Mouse (Mus musculus) frontal cortex, postnatal 36 days (tissue): ENCODE measurements around the gene Mtmr3.

Experiments
- DNase-seq, 2 experiments: peaks; one replicate each; pipeline ENCODE4 v3.0.0; 2022; ENCODE audit warnings: low spot score in 2 of 2

Mtmr3 gene

GRCm38 (mm10) chr11:4594608-4595500, at the start of gene Mtmr3:
TSS of gene Mtmr3 (minus strand) at chr11:4594863.
- DNase-seq: peak; percentile 83 to 90

- no peak for DNase-seq
These were observed 49.1 kb upstream of the Mtmr3 start for GRCm38 (mm10) chr11:4643722-4644121.

- no peak for DNase-seq
These were observed 46.5 kb upstream of the Mtmr3 start for GRCm38 (mm10) chr11:4641185-4641584.

GRCm38 (mm10) chr11:4638261-4638660, 43.6 kb upstream of the Mtmr3 start:
- DNase-seq: no peak

GRCm38 (mm10) chr11:4637534-4638234, 43.0 kb upstream of the Mtmr3 start, which contains the start of gene Ascc2:
TSS of gene Ascc2 (plus strand) at chr11:4637747.
- peak; percentile 86 to 87 for DNase-seq

GRCm38 (mm10) chr11:4636782-4637342, 42.2 kb upstream of the Mtmr3 start:
- DNase-seq: peak in 1 of 2 experiments; percentile 22

- no peak for DNase-seq
These were observed 39.7 kb upstream of the Mtmr3 start for GRCm38 (mm10) chr11:4634395-4634794.

- no peak for DNase-seq
These were observed 38.8 kb upstream of the Mtmr3 start for GRCm38 (mm10) chr11:4633420-4633819.

- no peak for DNase-seq
These were observed 35.2 kb upstream of the Mtmr3 start for GRCm38 (mm10) chr11:4629861-4630280.

- DNase-seq: no peak
These were observed 33.0 kb upstream of the Mtmr3 start for GRCm38 (mm10) chr11:4627636-4628035.

GRCm38 (mm10) chr11:4625931-4626330, 31.3 kb upstream of the Mtmr3 start:
- no peak for DNase-seq

GRCm38 (mm10) chr11:4622997-4623396, 28.3 kb upstream of the Mtmr3 start:
- DNase-seq: no peak

- DNase-seq: no peak
These were observed 27.9 kb upstream of the Mtmr3 start for GRCm38 (mm10) chr11:4622442-4622986.

GRCm38 (mm10) chr11:4621866-4622265, 27.2 kb upstream of the Mtmr3 start:
- no peak for DNase-seq

- no peak for DNase-seq
These were observed 25.9 kb upstream of the Mtmr3 start for GRCm38 (mm10) chr11:4620501-4621108.

- peak; percentile 22 to 46 for DNase-seq
These were observed 25.4 kb upstream of the Mtmr3 start, which contains the start of gene Gm11032 for GRCm38 (mm10) chr11:4620017-4620485. TSS of gene Gm11032 (plus strand) at chr11:4620067.

- DNase-seq: no peak
These were observed 17.2 kb upstream of the Mtmr3 start for GRCm38 (mm10) chr11:4611904-4612303.

GRCm38 (mm10) chr11:4606541-4606940, 11.9 kb upstream of the Mtmr3 start:
- no peak for DNase-seq

- no peak for DNase-seq
These were observed 10.8 kb upstream of the Mtmr3 start for GRCm38 (mm10) chr11:4605414-4605813.

GRCm38 (mm10) chr11:4604441-4604840, 9.8 kb upstream of the Mtmr3 start:
- no peak for DNase-seq

- DNase-seq: no peak
These were observed 8.2 kb upstream of the Mtmr3 start for GRCm38 (mm10) chr11:4602691-4603441.
